Mouse (Mus musculus) CD8-positive naive resting alpha-beta T cell, adult 2 months (primary cell): ENCODE results near the gene 1700019A02Rik.

Experiments used
- DNase-seq, 2 experiments: peaks; one replicate each; pipeline ENCODE4 v3.0.0; 2022; ENCODE audit warnings: low read depth in 2 of 2, low spot score in 2 of 2

The 1700019A02Rik gene

GRCm38 (mm10) chr1:53187536-53187935 lies at the start of gene 1700019A02Rik:
1700019A02Rik (minus strand) TSS chr1:53187636.
- no peak for DNase-seq

- DNase-seq: no peak
Observed at GRCm38 (mm10) chr1:53226063-53226462, 38.6 kb upstream of the 1700019A02Rik start.

GRCm38 (mm10) chr1:53225616-53226015 lies 38.2 kb upstream of the 1700019A02Rik start:
- no peak for DNase-seq

GRCm38 (mm10) chr1:53224775-53225174 lies 37.3 kb upstream of the 1700019A02Rik start:
- DNase-seq: no peak

- no peak for DNase-seq
Observed at GRCm38 (mm10) chr1:53210136-53210535, 22.7 kb upstream of the 1700019A02Rik start.

GRCm38 (mm10) chr1:53203902-53204301 lies 16.5 kb upstream of the 1700019A02Rik start:
- DNase-seq: no peak

GRCm38 (mm10) chr1:53201630-53202199 lies 14.3 kb upstream of the 1700019A02Rik start:
- DNase-seq: no peak

GRCm38 (mm10) chr1:53194536-53194935 lies 7.1 kb upstream of the 1700019A02Rik start:
- no peak for DNase-seq

- DNase-seq: no peak
Observed at GRCm38 (mm10) chr1:53191234-53191633, 3.8 kb upstream of the 1700019A02Rik start.

- DNase-seq: no peak
Observed at GRCm38 (mm10) chr1:53189620-53190019, 2.2 kb upstream of the 1700019A02Rik start.

- DNase-seq: no peak
Observed at GRCm38 (mm10) chr1:53186301-53186700, 1.1 kb downstream of the 1700019A02Rik start.

GRCm38 (mm10) chr1:53157715-53158114 lies 29.7 kb downstream of the 1700019A02Rik start:
- DNase-seq: no peak

- no peak for DNase-seq
Observed at GRCm38 (mm10) chr1:53123066-53123465, 64.4 kb downstream of the 1700019A02Rik start.

GRCm38 (mm10) chr1:53110561-53110960 lies 76.9 kb downstream of the 1700019A02Rik start:
- DNase-seq: no peak
